Mouse (Mus musculus): ENCODE measurements at regions not wholly inside any gene's neighbourhood (a gene's known extent, or its start where the extent isn't known, plus 50 kb on each side); places are given as distances from the start of the nearest gene placed in this dataset.

DNA sequence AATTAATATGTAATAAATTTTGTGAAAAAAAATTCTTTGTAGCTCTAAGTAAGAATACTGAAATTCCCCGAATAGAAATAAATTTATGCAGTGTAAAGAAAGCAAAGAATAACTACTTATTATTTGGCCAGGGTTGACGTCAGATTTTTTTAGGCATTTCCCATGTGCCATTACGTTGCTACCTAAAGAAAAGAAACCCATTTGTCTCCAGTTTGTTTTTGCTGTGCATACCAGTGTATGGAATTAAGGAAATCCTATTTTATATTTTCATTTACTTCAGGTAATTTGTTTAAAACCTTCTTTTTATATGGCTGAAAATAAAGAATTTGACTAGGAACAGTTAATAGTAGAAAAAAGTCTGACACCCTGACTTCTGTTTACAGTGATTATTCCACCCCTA lies 393.7 kb upstream of the Epha5 start:
- no peak for TF ChIP-seq POLR2A (IDR thresholded peaks at IDR 0.05; ENCODE audit: borderline replicate concordance, extremely low read depth, insufficient read depth, insufficient read length, poor library complexity, severe bottlenecking)
- TF ChIP-seq CTCF (IDR thresholded peaks at IDR 0.05; ENCODE audit: borderline replicate concordance, extremely low read depth, insufficient read depth, insufficient read length), result no peak

Data from brain, embryonic 14.5 days (tissue).